Mouse (Mus musculus) heart, embryonic 16.5 days (tissue): Measurements from ENCODE around the gene Phlda2. TPM values are rescaled to one million over a fixed set of nuclear protein-coding genes. Genes with fewer than 3 reads are reported as not detected.

Source experiments
- ATAC-seq: fragments of 200-750 bp; cut with Nextera tagmentation; replicated peaks from 2 replicates; pipeline ENCODE4 v1.8.0; 2017; ENCODE audit warnings: moderate number of reproducible peaks; ENCODE audit not compliant: insufficient read depth, low FRiP score; ENCODE audit errors: extremely low read depth
- H3K27ac ChIP-seq: fragments of 300-500 bp; sonication (generic); 2 replicates; pipeline ENCODE4 v1.5.1; 2014; ENCODE audit warnings: mild to moderate bottlenecking, low read length, control low read depth, moderate library complexity
- H3K27me3 ChIP-seq: fragments of 300-500 bp; sonication (generic); 2 replicates; pipeline ENCODE4 v1.6.1; 2014; ENCODE audit warnings: low read length, mixed read lengths; ENCODE audit not compliant: control insufficient read depth, insufficient read depth
- H3K36me3 ChIP-seq: fragments of 300-500 bp; sonication (generic); 2 replicates; pipeline ENCODE4 v1.6.1; 2014; ENCODE audit not compliant: control insufficient read depth, insufficient read depth
- H3K4me1 ChIP-seq: fragments of 300-500 bp; sonication (generic); 2 replicates; pipeline ENCODE4 v1.6.1; 2014; ENCODE audit warnings: low read length, mixed read lengths; ENCODE audit not compliant: control insufficient read depth, insufficient read depth
- H3K4me2 ChIP-seq: fragments of 300-500 bp; sonication (generic); 2 replicates; pipeline ENCODE4 v1.6.1; 2014; ENCODE audit warnings: low read depth, mild to moderate bottlenecking, control low read depth, low read length
- H3K4me3 ChIP-seq: fragments of 300-500 bp; sonication (generic); 2 replicates; pipeline ENCODE4 v1.5.1; 2014; ENCODE audit warnings: mild to moderate bottlenecking, control low read depth, low read length
- H3K9ac ChIP-seq: fragments of 300-500 bp; sonication (generic); 2 replicates; pipeline ENCODE4 v1.6.1; 2014; ENCODE audit warnings: low read length, control low read depth
- H3K9me3 ChIP-seq: fragments of 300-500 bp; sonication (generic); replicated peaks from 2 replicates; pipeline ENCODE4 v1.6.1; 2016; ENCODE audit warnings: low read length; ENCODE audit not compliant: control insufficient read depth
- WGBS: fragments of 180-500 bp; shearing (Covaris S2); extraction: QIAGEN DNeasy Blood & Tissue Kit; methylation state at CpG from one replicate; pipeline ENCODE4 v1.1.7; 2014; 5-methylcytosine and 5-hydroxymethylcytosine counted together
- polyA plus RNA-seq: library from polyadenylated mRNA; unstranded; fragments of >200 nt; fragmentation: Nextera tagmentation; extraction: Ambion mirVana; gene quantifications from 2 replicates; pipeline ENCODE4 v1.2.1, GENCODE M21; 2015

Gene Phlda2
- polyA plus RNA-seq, 1 experiment from 2014 or later: 0.29 TPM

DNA sequence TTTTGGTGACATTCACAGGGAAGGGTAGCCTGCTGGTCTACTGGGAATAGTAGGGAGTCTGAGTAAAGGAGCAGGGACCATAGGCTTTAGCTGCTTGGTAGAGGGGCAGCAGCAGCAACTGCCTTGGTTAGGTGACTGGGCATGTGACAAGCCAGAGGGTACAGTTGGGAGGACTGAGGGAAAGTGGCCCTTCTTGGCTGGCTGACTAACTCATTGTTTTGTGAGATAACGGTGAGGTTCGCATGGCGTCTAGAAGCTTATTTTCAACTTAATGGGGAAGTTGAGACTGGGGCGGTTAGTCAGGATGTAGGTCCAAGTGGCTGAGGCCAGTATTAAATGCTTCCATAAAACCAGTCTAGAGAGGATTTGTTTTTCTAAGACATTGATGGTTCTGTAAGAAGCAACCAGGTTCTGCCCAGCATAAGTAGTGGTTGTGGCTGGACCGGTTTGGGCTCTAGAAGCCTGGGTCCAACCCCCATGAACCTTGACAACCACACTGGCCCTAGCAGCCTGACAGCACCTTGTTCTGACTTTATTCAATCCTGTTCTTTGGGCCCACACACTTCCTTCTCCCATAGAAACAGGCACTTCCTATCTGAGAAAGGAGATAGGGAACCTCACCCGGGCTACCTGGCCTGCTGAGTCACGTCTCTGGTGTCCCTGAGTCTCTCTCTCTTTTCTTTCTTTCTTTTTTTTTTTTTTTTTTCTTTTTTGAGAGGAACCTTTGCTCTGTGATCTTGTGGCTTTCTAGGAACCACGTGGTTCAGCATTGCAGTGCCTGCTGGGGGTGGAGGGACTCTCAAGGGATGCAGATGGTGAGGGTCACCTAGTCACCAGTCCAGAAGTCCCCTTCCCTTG lies 7.6 kb downstream of the Phlda2 start:
- 59% methylated on average over 8 of the region's 8 CpGs for WGBS
- H3K4me3 ChIP-seq: no peak overlapping the region
- peaks cover 10% of the 10 kb centered on the region for H3K27me3 ChIP-seq

DNA sequence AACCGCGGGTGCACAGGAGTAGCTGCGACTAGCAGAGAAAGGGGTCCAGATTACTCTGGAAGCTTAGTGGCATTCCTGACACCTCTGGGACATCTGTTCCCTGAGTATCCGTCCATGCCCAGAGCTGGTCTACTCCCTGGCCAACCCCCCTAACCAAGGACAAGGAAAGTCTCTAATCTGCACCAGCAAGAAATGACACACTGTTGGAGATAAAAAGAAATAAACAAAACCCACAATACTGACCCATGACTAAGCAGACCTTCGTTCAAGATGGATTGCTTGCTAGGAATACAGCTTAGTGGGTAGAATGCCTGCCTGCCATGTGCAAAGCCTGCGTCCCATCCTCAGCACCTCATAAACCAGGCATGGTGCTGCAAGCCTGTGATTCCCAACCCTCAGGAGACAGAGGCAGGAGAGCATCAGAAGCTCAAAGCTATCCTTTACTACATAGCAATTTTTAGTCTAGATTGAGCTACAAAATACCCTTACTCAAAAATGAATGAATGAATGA lies 9.3 kb downstream of the Phlda2 start:
- Histone ChIP-seq H3K4me1 (no peaks in the 10 kb centered on the region), H3K27ac (no peak overlapping the region), H3K4me2 (no peak overlapping the region), H3K27me3 (peaks cover 11% of the 10 kb centered on the region), H3K4me3 (no peak overlapping the region), H3K9me3 (no peaks in the 10 kb centered on the region), H3K36me3 (no peaks in the 10 kb centered on the region), H3K9ac (no peak overlapping the region)
- no peak for ATAC-seq
- 70% methylated on average over 6 of the region's 6 CpGs for WGBS

More for the DNA sequence above, 7.6 kb downstream of the Phlda2 start:
- H3K36me3 ChIP-seq: no peaks in the 10 kb centered on the region
- ATAC-seq: no peak
- no peak overlapping the region for H3K27ac ChIP-seq
- no peaks in the 10 kb centered on the region for H3K4me1 ChIP-seq
- H3K9me3 ChIP-seq: no peaks in the 10 kb centered on the region
- H3K9ac ChIP-seq: no peak overlapping the region
- H3K4me2 ChIP-seq: no peak overlapping the region

DNA sequence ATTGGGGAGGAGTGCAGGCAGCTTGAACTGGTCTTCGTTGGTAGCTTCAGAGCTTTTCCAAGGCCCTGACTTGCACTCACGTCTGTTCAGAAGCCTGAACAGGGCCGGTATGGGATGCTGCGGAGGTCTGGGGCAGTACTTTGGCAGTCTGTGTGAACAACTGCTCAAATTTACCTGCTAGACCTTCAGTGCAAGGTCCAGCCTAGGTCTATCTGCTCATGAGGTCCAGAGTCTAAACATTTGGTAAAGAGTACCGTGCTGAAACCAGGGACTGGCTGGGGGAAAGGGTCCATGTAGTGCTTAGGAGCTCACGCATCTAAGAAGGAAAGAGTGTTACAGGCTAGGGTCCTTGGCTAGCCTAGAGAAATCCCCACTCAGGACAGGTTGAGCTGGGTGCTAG lies 13.2 kb downstream of the Phlda2 start:
- H3K27me3 ChIP-seq: peaks cover 11% of the 10 kb centered on the region
- no peaks in the 10 kb centered on the region for H3K36me3 ChIP-seq
- no peak overlapping the region for H3K27ac ChIP-seq
- no peak overlapping the region for H3K4me3 ChIP-seq
- H3K9ac ChIP-seq: no peak overlapping the region
- no peak for ATAC-seq
- H3K4me1 ChIP-seq: no peaks in the 10 kb centered on the region
- no peaks in the 10 kb centered on the region for H3K9me3 ChIP-seq
- no peak overlapping the region for H3K4me2 ChIP-seq
- WGBS: 76% methylated on average over 6 of the region's 6 CpGs

DNA sequence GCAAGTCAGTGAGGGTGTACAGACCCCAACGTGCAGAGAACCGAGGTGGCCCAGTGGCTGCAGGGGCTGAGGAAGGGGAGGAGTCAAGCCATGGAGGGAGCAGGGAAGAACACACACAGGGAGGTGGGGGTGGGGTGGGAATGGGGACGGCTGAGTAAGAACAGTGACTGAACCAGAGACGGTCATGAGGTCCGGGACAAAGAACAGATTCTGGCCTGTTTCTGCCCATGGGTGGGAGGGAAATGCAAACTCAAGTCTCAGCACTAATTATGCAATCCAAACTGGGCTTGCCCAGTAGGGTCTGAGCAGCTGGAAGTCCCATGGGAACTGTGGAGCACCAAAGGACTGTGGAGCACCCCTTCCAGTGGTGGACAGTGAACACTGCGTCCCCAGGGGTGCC lies 20.4 kb downstream of the Phlda2 start:
- ATAC-seq: no peak
- WGBS: 12% methylated on average over 6 of the region's 6 CpGs
- no peak overlapping the region for H3K4me2 ChIP-seq
- no peaks in the 10 kb centered on the region for H3K4me1 ChIP-seq
- no peak overlapping the region for H3K4me3 ChIP-seq
- no peaks in the 10 kb centered on the region for H3K36me3 ChIP-seq
- no peaks in the 10 kb centered on the region for H3K9me3 ChIP-seq
- H3K27me3 ChIP-seq: peaks cover 2% of the 10 kb centered on the region; the same call in 1 of the 2 replicates
- no peak overlapping the region for H3K9ac ChIP-seq
- no peak overlapping the region for H3K27ac ChIP-seq

DNA sequence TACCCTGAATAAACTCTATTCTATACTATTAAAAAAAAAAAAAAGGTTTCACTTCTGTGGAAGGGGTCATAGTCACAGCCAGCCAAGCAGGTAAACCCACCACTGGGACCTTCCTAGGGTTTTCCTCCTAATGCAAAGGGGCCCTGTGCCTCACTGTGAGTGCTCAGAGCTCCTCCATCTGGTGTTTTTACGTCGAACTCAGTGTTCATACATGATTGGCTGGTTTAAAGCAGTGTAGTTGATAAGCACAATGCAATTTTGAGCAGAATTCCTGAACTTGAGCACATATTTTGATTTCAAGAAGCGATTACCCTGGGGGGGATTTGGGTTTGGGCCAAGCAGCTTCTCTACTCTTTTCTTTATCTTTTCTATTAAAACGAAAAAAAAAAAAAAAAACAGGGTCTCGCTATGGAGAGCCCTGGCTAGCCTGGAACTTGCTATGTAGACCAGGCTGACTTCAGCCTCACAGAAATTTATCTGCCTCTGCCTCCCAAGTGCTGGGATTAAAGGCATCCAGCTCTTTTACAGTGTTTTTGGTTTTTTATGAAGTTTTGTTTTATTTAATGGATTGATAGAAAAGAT lies 21.1 kb downstream of the Phlda2 start:
- Histone ChIP-seq H3K27me3 (peaks cover 2% of the 10 kb centered on the region; the same call in 1 of the 2 replicates), H3K4me1 (no peaks in the 10 kb centered on the region), H3K4me2 (no peak overlapping the region), H3K4me3 (no peak overlapping the region), H3K9me3 (no peaks in the 10 kb centered on the region), H3K9ac (no peak overlapping the region), H3K27ac (no peak overlapping the region), H3K36me3 (no peaks in the 10 kb centered on the region)
- no peak for ATAC-seq
- WGBS: 44% methylated on average over 5 of the region's 5 CpGs

DNA sequence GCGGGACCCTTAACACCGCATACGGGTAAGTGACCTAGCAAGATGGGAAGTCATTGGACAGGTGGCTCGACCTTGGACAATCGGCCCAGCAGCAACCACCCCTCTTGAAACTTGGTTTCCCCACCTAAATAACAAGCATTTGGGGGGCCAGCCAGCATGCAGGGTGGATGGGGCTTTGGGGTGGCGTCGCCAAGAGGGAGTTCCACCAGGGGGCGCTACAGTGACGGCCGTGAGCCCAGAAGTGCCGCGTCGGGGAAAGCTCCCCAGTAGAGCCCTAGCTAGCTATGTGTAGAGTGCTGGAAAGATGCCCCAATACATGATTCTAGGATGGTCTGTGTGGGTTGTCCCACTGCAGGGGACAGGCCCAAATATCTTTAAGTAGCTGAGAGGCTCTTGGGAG lies 22.5 kb downstream of the Phlda2 start:
- 22% methylated on average over 13 of the region's 13 CpGs for WGBS
- Histone ChIP-seq H3K27ac (no peak overlapping the region), H3K4me2 (no peak overlapping the region), H3K9me3 (no peaks in the 10 kb centered on the region), H3K4me1 (no peaks in the 10 kb centered on the region), H3K36me3 (no peaks in the 10 kb centered on the region), H3K27me3 (peaks cover 2% of the 10 kb centered on the region; the same call in 1 of the 2 replicates), H3K9ac (no peak overlapping the region), H3K4me3 (no peak overlapping the region)
- no peak for ATAC-seq

DNA sequence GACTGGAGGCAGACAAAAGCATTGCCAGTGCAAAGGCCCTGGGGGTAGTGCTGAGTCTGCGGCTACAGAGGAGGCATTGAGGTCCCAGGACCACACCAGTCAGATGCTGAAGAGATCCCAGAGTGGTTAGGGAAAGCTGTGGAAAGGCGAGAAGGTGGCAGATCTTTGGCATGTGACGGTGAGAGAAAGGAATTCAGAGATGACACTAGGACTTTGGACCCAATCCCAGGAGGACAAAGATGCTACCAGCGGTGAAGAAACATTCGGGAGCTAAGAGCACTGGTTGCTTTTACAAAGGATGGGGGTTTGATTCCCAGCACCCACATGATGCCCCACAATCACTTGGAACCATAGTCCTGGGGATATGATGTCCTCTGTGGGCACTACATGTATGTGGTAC lies 25.1 kb downstream of the Phlda2 start:
- Histone ChIP-seq H3K4me3 (no peak overlapping the region), H3K27ac (no peak overlapping the region), H3K9ac (no peak overlapping the region), H3K36me3 (no peaks in the 10 kb centered on the region), H3K9me3 (no peaks in the 10 kb centered on the region), H3K4me1 (no peaks in the 10 kb centered on the region), H3K27me3 (peaks cover 2% of the 10 kb centered on the region; the same call in 1 of the 2 replicates), H3K4me2 (no peak overlapping the region)
- WGBS: 82% methylated on average over 5 of the region's 5 CpGs
- no peak for ATAC-seq

DNA sequence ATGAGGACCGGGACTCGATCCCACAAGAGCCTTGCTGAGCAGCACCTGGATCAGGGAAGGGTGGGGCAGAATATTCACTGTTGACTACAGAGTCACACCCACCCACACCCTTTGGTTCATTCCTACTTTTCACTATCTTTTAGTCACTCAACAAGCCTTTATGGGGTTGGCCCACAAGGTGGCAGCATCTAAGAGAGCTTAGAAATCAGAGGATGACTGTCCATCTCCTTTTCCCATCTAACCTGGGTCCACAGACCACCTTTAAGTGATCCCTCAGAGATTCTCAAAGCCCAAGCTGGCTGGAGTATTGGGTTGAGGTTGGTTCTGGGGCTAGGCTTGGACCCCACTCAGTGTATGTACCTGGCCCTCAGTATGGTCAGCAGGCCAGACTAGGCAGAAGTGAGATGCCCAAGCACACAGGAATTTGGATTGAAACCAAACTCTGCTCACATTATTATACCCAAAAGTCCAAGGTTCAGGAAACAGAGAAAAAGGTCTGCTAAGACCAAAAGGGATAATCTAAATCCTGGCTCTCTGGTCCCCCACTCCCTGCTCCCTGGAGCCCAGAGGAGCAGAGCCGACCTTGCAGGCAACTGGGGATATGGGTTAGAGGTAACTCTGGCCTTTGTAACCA lies 26.1 kb downstream of the Phlda2 start:
- no peak for ATAC-seq
- Histone ChIP-seq H3K36me3 (no peaks in the 10 kb centered on the region), H3K27me3 (peaks cover 2% of the 10 kb centered on the region; the same call in 1 of the 2 replicates)

DNA sequence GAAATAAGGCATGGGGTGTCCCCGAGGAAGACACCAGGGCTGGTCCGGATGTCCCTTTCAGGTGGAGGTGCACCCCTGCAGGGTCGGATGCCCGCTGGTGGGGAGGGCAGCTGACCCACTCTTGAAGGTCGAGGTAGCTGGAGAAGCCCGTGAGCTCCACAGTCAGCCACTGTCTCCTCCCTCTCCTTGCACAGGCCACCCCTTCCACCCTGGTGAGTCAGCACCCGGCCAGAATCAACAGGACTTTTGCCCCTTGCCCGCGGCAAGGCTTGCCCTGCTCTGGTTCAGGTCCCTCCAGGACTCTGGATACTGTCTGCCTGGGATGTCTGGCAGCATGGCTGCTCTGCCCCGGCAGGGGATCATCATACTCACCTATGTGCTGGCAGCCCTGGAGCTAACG lies 27.1 kb downstream of the Phlda2 start:
- Histone ChIP-seq H3K36me3 (no peaks in the 10 kb centered on the region), H3K4me2 (no peak overlapping the region), H3K27me3 (peaks cover 2% of the 10 kb centered on the region; the same call in 1 of the 2 replicates), H3K9ac (no peak overlapping the region), H3K4me1 (no peaks in the 10 kb centered on the region), H3K4me3 (no peak overlapping the region), H3K9me3 (no peaks in the 10 kb centered on the region), H3K27ac (no peak overlapping the region)
- ATAC-seq: no peak
- WGBS: 60% methylated on average over 11 of the region's 11 CpGs

More for the DNA sequence above, 26.1 kb downstream of the Phlda2 start:
- Histone ChIP-seq H3K4me2 (no peak overlapping the region), H3K4me3 (no peak overlapping the region), H3K9me3 (no peaks in the 10 kb centered on the region), H3K4me1 (no peaks in the 10 kb centered on the region), H3K9ac (no peak overlapping the region), H3K27ac (no peak overlapping the region)
- WGBS: 83% methylated on average over 3 of the region's 3 CpGs
